Mouse (Mus musculus) urinary bladder, postnatal 10 days (tissue): ENCODE results near the gene Atp5g2.
"Not testable (repeated sequence)": the region's sequence is repeated elsewhere in the genome, so short reads cannot be mapped to it uniquely, and the experiment has no call there.

Source experiments
- DNase-seq: peaks from one replicate; pipeline ENCODE4 v3.0.0; 2022; ENCODE audit warnings: low spot score

Atp5g2 gene

DNA sequence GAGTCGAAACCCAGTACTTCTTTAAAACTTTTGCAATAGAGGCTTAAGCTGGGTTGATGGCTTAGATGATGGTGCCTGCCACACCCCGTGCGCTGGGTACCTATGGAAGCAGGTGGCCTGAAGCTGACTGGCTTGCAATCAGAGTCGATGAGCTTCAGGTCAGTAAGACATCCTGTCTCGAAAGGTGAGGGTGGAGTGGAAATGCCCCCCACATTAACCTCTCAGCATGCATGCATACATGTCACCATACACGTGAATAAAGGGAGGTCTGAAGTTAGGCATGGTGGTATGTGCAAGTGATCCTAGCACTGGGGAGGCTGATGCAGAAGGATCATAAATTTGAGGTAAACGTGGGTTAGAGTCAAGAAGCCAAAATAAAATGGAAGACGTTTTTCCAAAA is 2.6 kb downstream of the Atp5g2 start:
- DNase-seq = no peak

GRCm38 (mm10) chr15:102665494-102665893 is 6.7 kb downstream of the Atp5g2 start:
- DNase-seq = no peak

GRCm38 (mm10) chr15:102663825-102664224 is 8.3 kb downstream of the Atp5g2 start:
- no peak for DNase-seq

DNA sequence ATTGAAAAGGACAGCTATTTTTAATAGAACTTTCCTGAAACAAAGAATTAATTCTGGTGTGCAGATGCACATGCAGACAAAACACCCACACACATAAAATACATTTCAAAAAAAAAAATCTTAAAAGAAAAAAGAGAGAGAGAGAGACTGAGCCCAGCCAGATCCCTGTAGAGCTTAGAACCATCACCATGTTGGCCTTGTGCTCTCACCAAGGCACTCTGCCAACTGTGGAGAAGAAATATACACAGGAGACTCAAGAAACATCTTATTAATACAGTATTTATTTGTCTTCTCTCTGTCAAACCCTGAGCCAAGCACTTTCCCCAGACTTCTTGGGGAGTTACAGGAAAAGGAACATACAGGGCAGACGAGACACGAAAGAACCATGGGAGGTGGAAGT is 9.6 kb downstream of the Atp5g2 start:
- DNase-seq = not testable (repeated sequence)

GRCm38 (mm10) chr15:102657926-102658381 is 14.2 kb downstream of the Atp5g2 start:
- no peak for DNase-seq

- DNase-seq = no peak
Observed at GRCm38 (mm10) chr15:102656658-102657057, 15.5 kb downstream of the Atp5g2 start.

GRCm38 (mm10) chr15:102651928-102652660 is 20.1 kb downstream of the Atp5g2 start:
- DNase-seq = not testable (repeated sequence)

DNA sequence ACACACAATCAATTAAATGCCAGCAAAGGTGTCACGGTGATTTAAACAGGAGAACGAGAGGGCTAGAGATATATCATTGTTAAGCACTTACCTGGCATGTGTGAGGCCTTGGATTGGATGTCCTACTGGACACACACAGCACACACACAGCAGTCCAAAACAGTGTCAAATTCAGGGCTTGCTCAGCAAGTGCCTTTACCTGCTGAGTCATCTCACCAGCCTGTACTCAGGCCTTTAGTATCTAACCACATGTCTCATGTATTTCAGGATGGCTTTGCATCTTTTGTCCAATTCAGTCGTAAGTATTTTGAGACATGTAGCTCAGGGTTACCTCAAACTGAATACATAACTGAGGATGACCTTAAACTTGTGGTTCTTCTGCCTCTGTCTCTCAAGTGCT is 21.0 kb downstream of the Atp5g2 start:
- DNase-seq = no peak

DNA sequence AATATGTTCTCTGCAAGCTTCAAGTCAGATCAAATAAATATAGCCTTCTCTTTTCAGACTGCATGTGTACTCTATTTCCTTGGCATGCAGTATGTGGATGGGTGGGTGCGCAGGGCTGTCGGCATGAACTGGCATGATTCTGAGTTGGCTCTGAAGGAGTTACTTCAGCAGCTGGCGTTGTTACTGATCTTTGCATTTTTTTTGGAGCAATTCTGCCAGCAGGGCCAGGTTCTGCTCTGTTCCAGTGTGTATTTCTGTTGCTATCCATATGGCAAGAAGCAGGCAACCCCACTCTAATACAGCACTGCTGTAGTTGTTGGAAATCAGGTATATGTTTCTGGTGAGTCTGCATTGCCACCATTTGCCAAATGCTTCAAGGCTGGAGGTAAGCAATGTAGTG is 36.3 kb downstream of the Atp5g2 start:
- DNase-seq = no peak

GRCm38 (mm10) chr15:102634684-102635083 is 37.5 kb downstream of the Atp5g2 start:
- no peak for DNase-seq

GRCm38 (mm10) chr15:102625687-102626055 is 46.5 kb downstream of the Atp5g2 start:
- peak; percentile 10 for DNase-seq

DNA sequence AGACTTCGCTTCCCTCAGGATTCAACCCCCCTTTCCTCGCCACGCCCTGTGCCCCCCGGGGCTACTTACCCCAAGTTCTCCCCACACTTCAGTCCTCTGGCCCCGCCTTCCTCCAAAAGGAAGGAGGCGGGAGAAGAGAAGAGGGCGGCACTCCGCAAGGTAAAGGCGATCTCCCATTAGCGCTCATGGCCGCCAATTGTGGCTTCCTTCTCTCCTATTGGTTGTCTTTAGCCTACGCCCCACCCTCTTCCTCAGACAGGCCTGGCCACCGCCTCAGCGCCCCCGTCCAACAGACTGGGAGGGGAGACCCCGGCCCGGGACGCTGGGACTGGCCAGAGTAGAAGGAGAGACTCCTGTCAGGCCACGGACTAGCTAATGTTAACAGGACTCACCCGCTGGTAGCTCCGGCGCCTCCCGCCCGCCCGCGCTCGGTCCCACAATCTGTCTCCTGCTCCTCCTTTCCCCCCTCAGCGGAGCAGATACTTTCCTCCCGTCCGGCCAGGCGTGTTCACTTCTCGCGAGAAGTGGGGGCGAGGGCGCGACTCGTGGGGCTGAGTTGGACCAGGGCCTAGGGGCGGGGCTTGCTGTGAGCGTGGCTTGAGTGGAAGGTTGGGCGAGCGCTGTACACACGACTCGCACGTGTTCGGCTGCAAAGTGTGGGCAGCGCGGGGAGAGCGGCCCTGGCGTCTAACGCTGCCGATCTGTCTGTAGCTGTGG is 47.0 kb downstream of the Atp5g2 start, which contains the start of the genes Gm28047 and Atf7:
Gene Gm28047, minus strand, starts transcription at position 98 of the 717 bp plus-strand sequence.
Gene Atf7, minus strand, starts transcription at position 495 of the 717 bp plus-strand sequence.
- DNase-seq = peak; percentile 99

DNA sequence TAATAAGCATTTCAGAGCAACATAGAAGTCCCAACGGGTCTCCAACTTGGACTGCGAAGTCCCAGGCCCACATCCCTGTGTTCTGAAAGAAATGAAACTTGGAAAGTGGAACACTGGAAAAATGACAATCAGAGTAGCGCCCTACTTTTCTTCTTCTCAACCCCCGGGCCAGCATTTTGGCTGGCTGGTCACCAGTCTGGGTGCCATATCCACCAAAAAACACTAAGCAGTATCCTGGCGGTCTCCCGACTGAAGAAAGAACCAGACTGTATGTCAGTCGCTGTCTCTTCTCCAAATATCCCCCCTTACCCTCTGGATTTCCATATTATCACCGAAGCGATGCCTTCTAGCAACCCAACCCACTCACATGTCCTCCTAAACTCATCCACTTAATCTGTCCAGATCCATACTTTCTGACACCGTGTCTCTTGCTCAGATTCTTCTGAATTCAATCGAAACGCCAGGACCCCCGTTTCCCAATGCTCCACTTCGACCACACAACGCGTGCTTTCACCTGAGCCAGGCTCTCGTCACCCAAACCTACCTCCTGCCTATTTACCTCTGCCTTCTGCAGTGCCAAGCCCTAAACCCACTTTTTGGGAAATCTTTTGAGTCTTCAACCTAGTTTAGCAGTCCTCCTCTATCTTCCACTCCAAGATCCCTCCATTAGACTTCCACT is 47.7 kb downstream of the Atp5g2 start:
- DNase-seq = no peak

DNA sequence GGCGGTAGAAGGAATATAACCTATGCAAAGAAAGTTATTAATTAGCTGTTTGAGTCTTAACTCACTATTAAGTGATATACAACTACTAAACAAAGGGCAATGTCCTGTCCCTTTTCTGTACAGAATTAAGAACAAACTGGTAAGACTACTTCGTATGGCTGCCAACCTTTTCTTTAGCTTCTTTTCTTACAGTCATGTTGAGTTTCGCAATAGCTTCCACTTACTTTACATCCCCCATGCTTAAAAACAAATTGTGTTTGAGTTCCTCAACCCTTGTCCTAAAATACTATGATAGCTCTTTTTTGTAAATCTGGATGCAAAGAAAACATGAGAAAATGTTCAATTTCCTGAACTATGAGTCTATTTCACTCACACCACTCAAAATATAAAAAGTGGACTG is 49.0 kb downstream of the Atp5g2 start:
- DNase-seq = no peak

DNA sequence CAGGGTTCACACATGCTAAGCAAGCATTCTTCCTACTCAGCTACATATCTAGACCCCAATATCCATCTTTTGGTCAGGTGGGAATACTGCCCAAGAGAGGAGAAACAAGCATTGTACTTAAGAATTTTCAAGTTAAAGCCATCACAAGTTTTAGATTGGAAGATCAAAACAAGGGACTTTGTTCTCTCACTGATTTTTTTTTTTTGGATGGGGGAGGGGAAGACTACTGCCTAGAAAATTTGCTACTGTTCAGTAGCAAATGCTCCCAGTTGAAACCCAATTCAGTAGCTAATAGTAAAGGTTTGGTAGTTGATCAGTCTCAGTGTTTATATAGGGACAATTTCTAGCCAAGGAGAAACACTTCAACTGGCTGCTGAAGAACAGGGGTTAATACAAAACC is 49.6 kb downstream of the Atp5g2 start:
- no peak for DNase-seq

- DNase-seq = no peak
Observed at GRCm38 (mm10) chr15:102620765-102621164, 51.4 kb downstream of the Atp5g2 start.

DNA sequence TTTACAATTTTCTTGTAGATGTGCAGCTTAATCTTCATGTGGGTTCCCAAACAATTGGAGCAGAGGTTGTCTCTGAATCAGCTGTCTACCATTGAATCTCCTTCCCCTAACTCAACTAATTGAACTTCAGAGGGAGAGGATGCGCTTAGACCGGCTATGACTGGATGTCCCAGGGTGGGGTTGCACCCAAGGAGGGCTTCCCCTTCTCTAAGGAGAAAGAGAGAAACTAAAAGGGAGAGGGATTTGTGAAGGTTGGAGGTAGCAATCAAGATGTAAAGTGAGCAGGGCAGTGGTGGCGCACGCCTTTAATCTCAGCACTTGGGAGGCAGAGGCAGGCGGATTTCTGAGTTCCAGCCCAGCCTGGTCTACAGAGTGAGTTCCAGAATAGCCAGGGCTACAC is 52.7 kb downstream of the Atp5g2 start:
- no peak for DNase-seq

DNA sequence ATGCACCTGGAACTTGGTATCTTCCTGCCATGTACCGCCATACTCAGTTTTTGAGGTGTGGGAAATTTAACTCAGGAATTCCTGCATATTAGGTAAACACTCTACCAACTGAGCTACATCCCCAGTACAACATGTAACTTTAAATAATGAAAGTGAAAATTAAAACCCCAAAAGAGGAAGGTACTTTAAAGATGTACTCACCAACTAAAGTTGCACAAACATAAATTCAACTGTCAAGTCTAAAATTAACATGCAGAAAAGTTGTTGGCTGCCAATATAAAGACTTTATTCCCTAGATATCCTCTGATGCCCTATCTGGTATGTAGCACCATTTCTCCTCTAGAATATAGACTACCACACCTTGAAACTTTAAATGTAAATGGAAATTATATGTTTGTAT is 54.5 kb downstream of the Atp5g2 start:
- no peak for DNase-seq

DNA sequence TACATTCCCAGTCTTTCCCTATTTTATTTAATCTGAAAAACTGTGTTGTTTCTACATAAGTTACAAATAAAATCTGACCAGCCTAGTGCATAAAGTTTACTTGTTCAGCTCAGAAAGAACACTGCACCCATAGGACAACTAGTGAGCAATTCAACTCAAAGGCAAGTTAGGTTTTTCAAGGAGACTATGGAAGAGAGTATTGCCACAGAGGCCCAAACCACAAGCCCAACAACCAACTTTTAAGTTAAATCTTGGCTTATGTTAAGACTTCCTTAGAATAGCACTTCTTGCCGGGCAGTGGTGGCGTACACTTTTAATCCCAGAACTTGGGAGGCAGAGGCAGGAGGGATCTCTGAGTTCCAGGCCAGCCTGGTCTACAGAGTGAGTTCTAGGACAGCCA is 56.0 kb downstream of the Atp5g2 start:
- DNase-seq = no peak

- no peak for DNase-seq
Observed at GRCm38 (mm10) chr15:102614224-102614623, 57.9 kb downstream of the Atp5g2 start.

DNA sequence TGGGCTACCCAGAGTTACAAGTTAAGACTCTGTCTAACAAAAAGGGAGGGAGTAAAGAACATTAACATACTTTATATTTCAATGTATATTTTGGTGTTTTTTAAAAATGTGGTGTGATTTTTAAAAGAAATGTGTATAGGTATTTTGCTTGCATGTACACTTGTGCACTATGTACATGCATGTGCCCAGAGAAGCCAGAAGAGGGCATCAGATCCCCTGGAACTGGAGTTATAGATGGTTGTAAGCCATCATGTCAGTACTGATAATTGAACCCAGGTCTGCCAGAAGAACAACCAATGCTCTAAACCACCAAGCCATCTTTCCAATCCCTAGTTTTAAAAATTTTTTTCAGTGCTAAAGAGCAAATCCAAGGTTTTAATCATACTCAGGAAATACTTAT is 59.2 kb downstream of the Atp5g2 start:
- DNase-seq = no peak
